Mouse (Mus musculus) layer of hippocampus, adult 11-12 months (tissue): ENCODE measurements at regions not wholly inside any gene's neighbourhood (a gene's known extent, or its start where the extent isn't known, plus 50 kb on each side); places are given as distances from the start of the nearest gene placed in this dataset.

Experiments used
- DNase-seq: peaks from one replicate; pipeline ENCODE4 v3.0.0; 2022; ENCODE audit warnings: low spot score

- DNase-seq: no peak
These were observed 173.7 kb upstream of the Lmo4 start for GRCm38 (mm10) chr3:144378524-144379225.

GRCm38 (mm10) chr3:144377626-144378523, 172.9 kb upstream of the Lmo4 start:
- no peak for DNase-seq

- no peak for DNase-seq
These were observed 171.7 kb upstream of the Lmo4 start for GRCm38 (mm10) chr3:144376463-144377402.

GRCm38 (mm10) chr3:144375725-144376412, 170.8 kb upstream of the Lmo4 start:
- no peak for DNase-seq

GRCm38 (mm10) chr3:144368300-144368699, 163.3 kb upstream of the Lmo4 start:
- no peak for DNase-seq

GRCm38 (mm10) chr3:144367766-144368116, 162.7 kb upstream of the Lmo4 start:
- no peak for DNase-seq

GRCm38 (mm10) chr3:144366976-144367765, 162.2 kb upstream of the Lmo4 start:
- DNase-seq: peak; percentile 39

- DNase-seq: no peak
These were observed 160.9 kb upstream of the Lmo4 start for GRCm38 (mm10) chr3:144365894-144366293.

GRCm38 (mm10) chr3:144362472-144362871, 157.5 kb upstream of the Lmo4 start:
- peak; percentile 53 for DNase-seq

- no peak for DNase-seq
These were observed 156.4 kb upstream of the Lmo4 start for GRCm38 (mm10) chr3:144361203-144361978.

GRCm38 (mm10) chr3:144356948-144357295, 151.9 kb upstream of the Lmo4 start:
- no peak for DNase-seq

- DNase-seq: no peak
These were observed 151.3 kb upstream of the Lmo4 start for GRCm38 (mm10) chr3:144356103-144356947.

GRCm38 (mm10) chr3:144352559-144352958, 147.5 kb upstream of the Lmo4 start:
- no peak for DNase-seq

- DNase-seq: peak; percentile 17
These were observed 143.4 kb upstream of the Lmo4 start for GRCm38 (mm10) chr3:144348431-144348830.

- no peak for DNase-seq
These were observed 130.2 kb upstream of the Lmo4 start for GRCm38 (mm10) chr3:144335237-144335636.

GRCm38 (mm10) chr3:144334201-144334600, 129.2 kb upstream of the Lmo4 start:
- DNase-seq: no peak

GRCm38 (mm10) chr3:144332353-144332752, 127.3 kb upstream of the Lmo4 start:
- DNase-seq: no peak

GRCm38 (mm10) chr3:144329117-144329516, 124.1 kb upstream of the Lmo4 start:
- DNase-seq: no peak

GRCm38 (mm10) chr3:144327235-144327760, 122.3 kb upstream of the Lmo4 start:
- DNase-seq: no peak
